Mouse (Mus musculus) spleen, adult 2 months (tissue): ENCODE measurements around the gene Il1r1.

Experiments used
- CTCF ChIP-seq: fragments of 200-500 bp; IDR thresholded peaks from 2 replicates; pipeline ENCODE4 v1.5.1; 2011; ENCODE audit warnings: mild to moderate bottlenecking, inconsistent platforms; ENCODE audit not compliant: insufficient read depth, insufficient read length, insufficient replicate concordance; ENCODE audit errors: extremely low read depth
- POLR2A ChIP-seq: fragments of 200-500 bp; IDR thresholded peaks from 2 replicates; pipeline ENCODE4 v1.6.1; 2011; ENCODE audit warnings: low read depth, low read length, inconsistent platforms

DNA sequence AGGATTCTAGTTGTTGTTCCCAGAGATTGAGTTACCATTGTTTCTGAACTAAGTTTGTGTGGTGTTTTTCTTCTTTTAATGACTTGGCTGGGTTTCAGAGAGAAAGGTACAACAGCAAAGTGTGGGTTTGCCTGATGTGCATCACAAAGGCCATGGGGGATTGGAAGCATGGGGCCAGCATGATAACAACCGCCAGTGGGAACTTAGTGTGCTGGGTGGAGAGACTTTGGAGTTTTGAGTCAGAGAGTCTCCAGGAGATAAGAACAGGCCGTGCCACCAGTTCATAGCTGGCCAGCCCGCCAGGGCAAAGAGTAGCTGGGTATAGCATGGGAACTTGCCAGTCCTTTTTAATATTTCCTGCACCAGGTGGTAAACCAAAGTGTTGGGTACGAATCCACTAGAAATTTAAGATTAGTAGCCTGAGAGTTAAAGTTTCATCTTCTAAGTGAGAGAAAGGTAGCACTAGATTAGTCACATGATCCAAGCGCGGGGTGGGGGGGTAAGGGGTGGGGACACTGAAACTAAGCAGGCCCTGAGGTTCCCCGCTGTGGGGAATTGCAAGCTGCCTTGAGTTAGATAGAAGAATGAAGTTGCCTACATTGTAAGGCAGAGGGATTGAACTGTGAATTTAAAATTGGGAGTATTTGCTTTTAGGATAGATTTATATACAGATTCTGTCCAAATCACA lies 78.4 kb downstream of the Il1r1 start:
- TF ChIP-seq CTCF (no peak), POLR2A (no peak)
